In genomic region chr5:122643701-122644100, GRCm38 (mm10) we compare ENCODE assay signal across 8 mouse cellular contexts. TPM values are rescaled to one million over a fixed set of nuclear protein-coding genes. Genes with fewer than 3 reads are reported as not detected.
A peak's percentile ranks its signal among the peaks of the same experiment; 100 is the strongest.
DNase-seq lines count a peak whose midpoint lies in the region; ATAC-seq and TF ChIP-seq lines count a peak whose summit lies in the region.

Gene P2rx7 (plus strand): TSS chr5:122643911.

- no peaks in the 10 kb centered on the region for H3K27me3 ChIP-seq in hindbrain, postnatal 0 days (ENCODE audit: insufficient read depth, low read length)
- H3K27me3 ChIP-seq in liver, adult 2 months (ENCODE audit: control insufficient read depth, insufficient read depth, low read length) = no peaks in the 10 kb centered on the region

- 43% methylated on average over 12 of the region's 12 CpGs for WGBS in hindbrain, postnatal 0 days
- 52% methylated on average over 12 of the region's 12 CpGs for WGBS in liver, adult 2 months

- H3K9me3 ChIP-seq in hindbrain, postnatal 0 days (ENCODE audit: low read length) = no peaks in the 10 kb centered on the region

- no peaks in the 10 kb centered on the region for H3K36me3 ChIP-seq in hindbrain, postnatal 0 days (ENCODE audit: insufficient read depth, low read length)
- no peaks in the 10 kb centered on the region for H3K36me3 ChIP-seq in liver, adult 2 months (ENCODE audit: control insufficient read depth, insufficient read depth, low read length)

- TF ChIP-seq POLR2A in liver, adult 2 months (IDR thresholded peaks at IDR 0.05; ENCODE audit: extremely low read depth, insufficient read depth, low read length) = no peak

- DNase-seq in cerebellum, adult 18-20 months = peak; percentile 45 to 52
- DNase-seq in Muller cell, postnatal 12 days (ENCODE audit: inconsistent ontology term) = peak; percentile 69
- peak; percentile 16 to 37 for DNase-seq in gastrocnemius, adult 8-10 months (ENCODE audit: low spot score in 2 of 2)
- peak; percentile 71 for DNase-seq in hindbrain, postnatal 0 days (ENCODE audit: low spot score)
- DNase-seq in liver, adult 2 months (ENCODE audit: extremely low read depth, low read depth, low spot score) = no peak
- DNase-seq in urinary bladder, adult 2 months (ENCODE audit: low spot score) = peak; percentile 32

- TF ChIP-seq CTCF in hindbrain, postnatal 0 days (IDR thresholded peaks at IDR 0.05; ENCODE audit: low read depth) = no peak
- TF ChIP-seq CTCF in liver, adult 2 months (IDR thresholded peaks at IDR 0.05; ENCODE audit: low read depth, low read length) = no peak

- peak within 1 kb of the TSS; percentile 40 for H3K4me2 ChIP-seq in hindbrain, postnatal 0 days (ENCODE audit: low read depth, low read length)

- no peaks in the 10 kb centered on the region for H3K4me1 ChIP-seq in hindbrain, postnatal 0 days (ENCODE audit: insufficient read depth, low read length)
- no peaks in the 10 kb centered on the region for H3K4me1 ChIP-seq in liver, adult 2 months (ENCODE audit: control insufficient read depth, insufficient read depth, low read length)

- H3K27ac ChIP-seq in hindbrain, postnatal 0 days = peak within 1 kb of the TSS; percentile 67
- peak within 1 kb of the TSS; percentile 42 for H3K27ac ChIP-seq in liver, adult 2 months (replicated peaks; ENCODE audit: insufficient read depth, low read depth, low read length)

- H3K4me3 ChIP-seq in hindbrain, postnatal 0 days (ENCODE audit: low read length) = peak within 1 kb of the TSS; percentile 23
- peak within 1 kb of the TSS; percentile 70 for H3K4me3 ChIP-seq in liver, adult 2 months (ENCODE audit: insufficient read depth, low read depth, low read length)

- no peak for ATAC-seq in cerebellum, adult (ENCODE audit: insufficient number of reproducible peaks, low FRiP score, low TSS enrichment)
- ATAC-seq in hindbrain, postnatal 0 days = peak; percentile 72
- ATAC-seq in monocyte, adult 5-6 weeks (replicated peaks; ENCODE audit: insufficient number of reproducible peaks, low FRiP score, low TSS enrichment, poor library complexity, severe bottlenecking) = peak; percentile 48

- H3K79me2 ChIP-seq in liver, adult 2 months (ENCODE audit: control insufficient read depth, insufficient read depth, low read length) = no peaks in the 10 kb centered on the region

- H3K9ac ChIP-seq in hindbrain, postnatal 0 days (replicated peaks; ENCODE audit: low read length) = peak within 1 kb of the TSS; percentile 37; the same call in 1 of the 2 replicates
- peak within 1 kb of the TSS; percentile 61 for H3K9ac ChIP-seq in liver, adult 2 months (ENCODE audit: low read depth, low read length)

RNA-seq across cellular contexts. Expression of gene P2rx7, which starts in this region (rescaled TPM):
- total RNA-seq in gastrocnemius, adult 8-10 months (2022) = 1 to 10 TPM in 2 of 4 experiments, under 1 TPM in 2; 0.92 to 1.5 (median 1.1) TPM
- total RNA-seq in hindbrain, postnatal 0 days (2014; rRNA removed) = 13.5 and 16.2 TPM in 2 replicates
- 7.1 and 7.3 TPM in 2 replicates for polyA plus RNA-seq in hindbrain, postnatal 0 days (2015; fragmentation: Nextera tagmentation; extraction: Ambion mirVana)
- total RNA-seq in liver, adult 2 months (2014; rRNA removed) = 2.2 and 4.3 TPM in 2 replicates
- 2.7 and 4.0 TPM in 2 replicates for polyA plus RNA-seq in liver, adult 2 months (2012; rRNA removed)
- 23.3 to 42.5 TPM (median 24.3 TPM) in 3 replicates for total RNA-seq in monocyte, adult 5-6 weeks (2017)
- polyA plus RNA-seq in urinary bladder, adult 2 months (2012; rRNA removed) = 24.1 and 27.1 TPM in 2 replicates
